Mouse (Mus musculus): ENCODE data around the gene Gm20604. TPM values are rescaled to one million over a fixed set of nuclear protein-coding genes. Genes with fewer than 3 reads are reported as not detected.

The Gm20604 gene
- polyA plus RNA-seq, 1 experiment from 2014 or later, result 24.2 TPM

GRCm38 (mm10) chr12:102733381-102733780, 25.1 kb downstream of the Gm20604 start:
- Histone ChIP-seq H3K27ac (ENCODE audit: low read depth) (no peak overlapping the region), H3K9ac (ENCODE audit: low read length) (no peak overlapping the region), H3K4me1 (replicated peaks; ENCODE audit: control insufficient read depth, insufficient read depth, low read length) (peaks cover 12% of the 10 kb centered on the region), H3K9me3 (ENCODE audit: control insufficient read depth, low read length) (no peaks in the 10 kb centered on the region), H3K27me3 (replicated peaks; ENCODE audit: control insufficient read depth, insufficient read depth, low read length) (no peaks in the 10 kb centered on the region), H3K4me3 (ENCODE audit: low read depth, low read length) (no peak overlapping the region), H3K36me3 (ENCODE audit: control insufficient read depth, insufficient read depth, low read length) (no peaks in the 10 kb centered on the region), H3K4me2 (ENCODE audit: low read length) (no peak overlapping the region)
- 11% methylated on average over 5 of the region's 5 CpGs for WGBS
- DNase-seq (ENCODE audit: low spot score), result peak; percentile 78
- ATAC-seq (replicated peaks; ENCODE audit: low FRiP score, low TSS enrichment, low read depth), result no peak

GRCm38 (mm10) chr12:102730798-102731619, 27.5 kb downstream of the Gm20604 start:
- 24% methylated on average over 16 of the region's 16 CpGs for WGBS
- DNase-seq (ENCODE audit: low spot score) (no peak), ATAC-seq (replicated peaks; ENCODE audit: low FRiP score, low TSS enrichment, low read depth) (peak; percentile 74)
- Histone ChIP-seq H3K9ac (ENCODE audit: low read length) (no peak overlapping the region), H3K27ac (ENCODE audit: low read depth) (peak overlapping the region; percentile 67), H3K9me3 (ENCODE audit: control insufficient read depth, low read length) (no peaks in the 10 kb centered on the region), H3K4me1 (replicated peaks; ENCODE audit: control insufficient read depth, insufficient read depth, low read length) (peaks cover 12% of the 10 kb centered on the region), H3K4me3 (ENCODE audit: low read depth, low read length) (no peak overlapping the region), H3K4me2 (ENCODE audit: low read length) (peak overlapping the region; percentile 38), H3K36me3 (ENCODE audit: control insufficient read depth, insufficient read depth, low read length) (no peaks in the 10 kb centered on the region), H3K27me3 (replicated peaks; ENCODE audit: control insufficient read depth, insufficient read depth, low read length) (no peaks in the 10 kb centered on the region)

- no peak overlapping the region for H3K9ac ChIP-seq (ENCODE audit: low read length)
- no peaks in the 10 kb centered on the region for H3K27me3 ChIP-seq (replicated peaks; ENCODE audit: control insufficient read depth, insufficient read depth, low read length)
- 32% methylated on average over 26 of the region's 26 CpGs for WGBS
- peaks cover 12% of the 10 kb centered on the region for H3K4me1 ChIP-seq (replicated peaks; ENCODE audit: control insufficient read depth, insufficient read depth, low read length)
- H3K9me3 ChIP-seq (ENCODE audit: control insufficient read depth, low read length), result no peaks in the 10 kb centered on the region
- H3K4me2 ChIP-seq (ENCODE audit: low read length), result peak overlapping the region; percentile 38
- H3K27ac ChIP-seq (ENCODE audit: low read depth), result peak overlapping the region; percentile 67
- DNase-seq (ENCODE audit: low spot score) (peak; percentile 82), ATAC-seq (replicated peaks; ENCODE audit: low FRiP score, low TSS enrichment, low read depth) (peak; percentile 96)
- H3K4me3 ChIP-seq (ENCODE audit: low read depth, low read length), result no peak overlapping the region
- no peaks in the 10 kb centered on the region for H3K36me3 ChIP-seq (ENCODE audit: control insufficient read depth, insufficient read depth, low read length)
These were observed 28.3 kb downstream of the Gm20604 start for GRCm38 (mm10) chr12:102729855-102730797.

GRCm38 (mm10) chr12:102725761-102726175, 32.7 kb downstream of the Gm20604 start:
- H3K27me3 ChIP-seq (replicated peaks; ENCODE audit: control insufficient read depth, insufficient read depth, low read length), result no peaks in the 10 kb centered on the region
- no peaks in the 10 kb centered on the region for H3K9me3 ChIP-seq (ENCODE audit: control insufficient read depth, low read length)
- H3K9ac ChIP-seq (ENCODE audit: low read length), result no peak overlapping the region
- no peaks in the 10 kb centered on the region for H3K36me3 ChIP-seq (ENCODE audit: control insufficient read depth, insufficient read depth, low read length)
- no peak for DNase-seq (ENCODE audit: low spot score)
- no peak overlapping the region for H3K4me2 ChIP-seq (ENCODE audit: low read length)
- H3K4me1 ChIP-seq (replicated peaks; ENCODE audit: control insufficient read depth, insufficient read depth, low read length), result peaks cover 6% of the 10 kb centered on the region; the same call in 1 of the 2 replicates
- H3K27ac ChIP-seq (ENCODE audit: low read depth), result no peak overlapping the region
- whole genome bisulfite sequencing, result 65% methylated on average over 7 of the region's 7 CpGs
- no peak overlapping the region for H3K4me3 ChIP-seq (ENCODE audit: low read depth, low read length)
- ATAC-seq (replicated peaks; ENCODE audit: low FRiP score, low TSS enrichment, low read depth), result no peak

- Histone ChIP-seq H3K36me3 (ENCODE audit: control insufficient read depth, insufficient read depth, low read length) (no peaks in the 10 kb centered on the region), H3K9me3 (ENCODE audit: control insufficient read depth, low read length) (no peaks in the 10 kb centered on the region), H3K27ac (ENCODE audit: low read depth) (no peak overlapping the region), H3K4me2 (ENCODE audit: low read length) (no peak overlapping the region), H3K27me3 (replicated peaks; ENCODE audit: control insufficient read depth, insufficient read depth, low read length) (no peaks in the 10 kb centered on the region), H3K9ac (ENCODE audit: low read length) (no peak overlapping the region), H3K4me1 (replicated peaks; ENCODE audit: control insufficient read depth, insufficient read depth, low read length) (peaks cover 2% of the 10 kb centered on the region; the same call in 1 of the 2 replicates), H3K4me3 (ENCODE audit: low read depth, low read length) (no peak overlapping the region)
- no peak for ATAC-seq (replicated peaks; ENCODE audit: low FRiP score, low TSS enrichment, low read depth)
- WGBS, result 91% methylated on average over 6 of the region's 6 CpGs
- no peak for DNase-seq (ENCODE audit: low spot score)
These were observed 33.3 kb downstream of the Gm20604 start for GRCm38 (mm10) chr12:102725146-102725545.

GRCm38 (mm10) chr12:102723861-102724260, 34.6 kb downstream of the Gm20604 start:
- H3K9ac ChIP-seq (ENCODE audit: low read length), result no peak overlapping the region
- no peak overlapping the region for H3K4me3 ChIP-seq (ENCODE audit: low read depth, low read length)
- no peaks in the 10 kb centered on the region for H3K27me3 ChIP-seq (replicated peaks; ENCODE audit: control insufficient read depth, insufficient read depth, low read length)
- no peaks in the 10 kb centered on the region for H3K36me3 ChIP-seq (ENCODE audit: control insufficient read depth, insufficient read depth, low read length)
- H3K4me2 ChIP-seq (ENCODE audit: low read length), result no peak overlapping the region
- no peaks in the 10 kb centered on the region for H3K9me3 ChIP-seq (ENCODE audit: control insufficient read depth, low read length)
- 71% methylated on average over 6 of the region's 6 CpGs for WGBS
- no peaks in the 10 kb centered on the region for H3K4me1 ChIP-seq (replicated peaks; ENCODE audit: control insufficient read depth, insufficient read depth, low read length)
- ATAC-seq (replicated peaks; ENCODE audit: low FRiP score, low TSS enrichment, low read depth), result no peak
- H3K27ac ChIP-seq (ENCODE audit: low read depth), result no peak overlapping the region
- no peak for DNase-seq (ENCODE audit: low spot score)

GRCm38 (mm10) chr12:102722966-102723365, 35.5 kb downstream of the Gm20604 start:
- H3K27me3 ChIP-seq (replicated peaks; ENCODE audit: control insufficient read depth, insufficient read depth, low read length), result no peaks in the 10 kb centered on the region
- H3K9ac ChIP-seq (ENCODE audit: low read length), result no peak overlapping the region
- H3K36me3 ChIP-seq (ENCODE audit: control insufficient read depth, insufficient read depth, low read length), result no peaks in the 10 kb centered on the region
- no peak overlapping the region for H3K4me2 ChIP-seq (ENCODE audit: low read length)
- no peak for DNase-seq (ENCODE audit: low spot score)
- no peaks in the 10 kb centered on the region for H3K9me3 ChIP-seq (ENCODE audit: control insufficient read depth, low read length)
- WGBS, result 63% methylated on average over 8 of the region's 8 CpGs
- H3K27ac ChIP-seq (ENCODE audit: low read depth), result no peak overlapping the region
- no peak for ATAC-seq (replicated peaks; ENCODE audit: low FRiP score, low TSS enrichment, low read depth)
- no peaks in the 10 kb centered on the region for H3K4me1 ChIP-seq (replicated peaks; ENCODE audit: control insufficient read depth, insufficient read depth, low read length)
- H3K4me3 ChIP-seq (ENCODE audit: low read depth, low read length), result no peak overlapping the region

GRCm38 (mm10) chr12:102722451-102722850, 36.0 kb downstream of the Gm20604 start:
- Histone ChIP-seq H3K4me3 (ENCODE audit: low read depth, low read length) (no peak overlapping the region), H3K9me3 (ENCODE audit: control insufficient read depth, low read length) (no peaks in the 10 kb centered on the region), H3K27ac (ENCODE audit: low read depth) (no peak overlapping the region), H3K4me1 (replicated peaks; ENCODE audit: control insufficient read depth, insufficient read depth, low read length) (no peaks in the 10 kb centered on the region), H3K4me2 (ENCODE audit: low read length) (no peak overlapping the region), H3K36me3 (ENCODE audit: control insufficient read depth, insufficient read depth, low read length) (no peaks in the 10 kb centered on the region), H3K9ac (ENCODE audit: low read length) (no peak overlapping the region), H3K27me3 (replicated peaks; ENCODE audit: control insufficient read depth, insufficient read depth, low read length) (no peaks in the 10 kb centered on the region)
- 53% methylated on average over 11 of the region's 11 CpGs for WGBS
- DNase-seq (ENCODE audit: low spot score), result no peak
- no peak for ATAC-seq (replicated peaks; ENCODE audit: low FRiP score, low TSS enrichment, low read depth)
